Mouse (Mus musculus): ENCODE results near the gene Tmem11. TPM values are rescaled to one million over a fixed set of nuclear protein-coding genes. Genes with fewer than 3 reads are reported as not detected.

Tmem11 gene
- polyA plus RNA-seq (2016; fragmentation: Nextera tagmentation; extraction: Ambion mirVana): 75.9 and 78.4 TPM in 2 replicates

GRCm38 (mm10) chr11:60878675-60879294 lies at the start of gene Tmem11:
TSS of gene Tmem11 (minus strand) at chr11:60879272.
- DNase-seq (ENCODE audit: low spot score): peak; percentile 94
- H3K9me3 ChIP-seq (replicated peaks): no peaks in the 10 kb centered on the region
- H3K27ac ChIP-seq: peak within 1 kb of the TSS; percentile 98
- H3K27me3 ChIP-seq (ENCODE audit: low read depth, poor library complexity, severe bottlenecking): no peaks in the 10 kb centered on the region
- peaks cover 33% of the 10 kb centered on the region for H3K4me1 ChIP-seq
- peak within 1 kb of the TSS; percentile 97 for H3K4me3 ChIP-seq
- peaks cover 31% of the 10 kb centered on the region for H3K36me3 ChIP-seq
- WGBS: 1% methylated on average over 62 of the region's 62 CpGs

- under 1% methylated on average over 9 of the region's 9 CpGs for WGBS
- peak; percentile 89 for DNase-seq (ENCODE audit: low spot score)
- Histone ChIP-seq H3K4me1 (peaks cover 24% of the 10 kb centered on the region), H3K4me3 (peak overlapping the region; percentile 39), H3K9me3 (replicated peaks) (no peaks in the 10 kb centered on the region), H3K27me3 (ENCODE audit: low read depth, poor library complexity, severe bottlenecking) (peaks cover 16% of the 10 kb centered on the region; the same call in 1 of the 2 replicates), H3K27ac (peak overlapping the region; percentile 39; the same call in 1 of the 2 replicates), H3K36me3 (no peaks in the 10 kb centered on the region)
Observed at GRCm38 (mm10) chr11:60927264-60927663, 48.2 kb upstream of the Tmem11 start.

DNA sequence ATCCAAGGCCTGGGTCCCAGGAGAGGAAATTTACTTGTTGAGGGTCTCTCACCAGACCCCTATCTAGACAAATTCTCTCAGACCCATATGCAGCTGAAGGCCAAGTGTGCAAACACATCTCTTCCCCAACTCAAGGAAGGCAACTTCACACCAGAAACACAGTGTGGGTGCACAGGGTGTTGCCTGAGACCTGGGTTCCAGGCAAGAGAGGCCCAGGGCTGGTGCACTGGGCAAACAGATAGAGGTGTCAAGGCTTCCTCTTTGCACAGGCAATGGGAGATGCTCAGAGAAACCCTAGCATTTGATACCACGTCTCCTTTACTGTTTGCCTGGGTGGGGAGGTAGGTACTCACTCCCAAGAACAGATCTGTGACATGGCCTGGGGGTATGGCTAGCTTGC lies 45.9 kb upstream of the Tmem11 start:
- DNase-seq (ENCODE audit: low spot score): no peak
- no peak overlapping the region for H3K27ac ChIP-seq
- H3K9me3 ChIP-seq (replicated peaks): no peaks in the 10 kb centered on the region
- peaks cover 13% of the 10 kb centered on the region for H3K4me1 ChIP-seq
- 0 out of 2 replicates have a peak, but pooled peaks cover 5% of the 10 kb centered on the region for H3K27me3 ChIP-seq (ENCODE audit: low read depth, poor library complexity, severe bottlenecking)
- WGBS: 81% methylated on average over 1 of the region's 1 CpGs
- H3K36me3 ChIP-seq: no peaks in the 10 kb centered on the region
- no peak overlapping the region for H3K4me3 ChIP-seq

DNA sequence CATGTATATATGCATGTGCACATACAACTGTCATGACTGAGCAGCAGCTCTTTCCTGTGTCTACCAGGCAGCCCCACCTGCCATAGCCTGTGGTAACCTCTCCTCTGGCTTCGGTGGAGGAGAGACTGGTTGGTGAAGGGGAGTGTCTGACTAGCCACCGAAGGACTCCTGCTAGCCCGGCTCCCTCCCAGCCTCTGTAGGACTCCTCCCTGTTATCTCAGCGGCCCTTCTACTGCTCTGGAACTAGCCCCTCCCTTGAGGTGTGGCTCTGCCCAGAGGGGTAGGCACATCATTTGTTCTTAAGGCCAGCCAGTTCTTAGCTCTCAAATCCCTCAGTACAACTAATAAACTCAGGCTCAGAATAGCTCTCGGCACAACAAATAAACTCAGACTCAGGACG lies 45.4 kb upstream of the Tmem11 start:
- H3K9me3 ChIP-seq (replicated peaks): no peaks in the 10 kb centered on the region
- H3K27ac ChIP-seq: no peak overlapping the region
- H3K36me3 ChIP-seq: no peaks in the 10 kb centered on the region
- 0 out of 2 replicates have a peak, but pooled peaks cover under 1% of the 10 kb centered on the region for H3K27me3 ChIP-seq (ENCODE audit: low read depth, poor library complexity, severe bottlenecking)
- WGBS: 39% methylated on average over 6 of the region's 6 CpGs
- no peak overlapping the region for H3K4me3 ChIP-seq
- DNase-seq (ENCODE audit: low spot score): no peak
- peaks cover 13% of the 10 kb centered on the region for H3K4me1 ChIP-seq

- 75% methylated on average over 5 of the region's 5 CpGs for WGBS
- peaks cover 12% of the 10 kb centered on the region for H3K4me1 ChIP-seq
- DNase-seq (ENCODE audit: low spot score): no peak
Observed at GRCm38 (mm10) chr11:60922964-60923363, 43.9 kb upstream of the Tmem11 start.

DNA sequence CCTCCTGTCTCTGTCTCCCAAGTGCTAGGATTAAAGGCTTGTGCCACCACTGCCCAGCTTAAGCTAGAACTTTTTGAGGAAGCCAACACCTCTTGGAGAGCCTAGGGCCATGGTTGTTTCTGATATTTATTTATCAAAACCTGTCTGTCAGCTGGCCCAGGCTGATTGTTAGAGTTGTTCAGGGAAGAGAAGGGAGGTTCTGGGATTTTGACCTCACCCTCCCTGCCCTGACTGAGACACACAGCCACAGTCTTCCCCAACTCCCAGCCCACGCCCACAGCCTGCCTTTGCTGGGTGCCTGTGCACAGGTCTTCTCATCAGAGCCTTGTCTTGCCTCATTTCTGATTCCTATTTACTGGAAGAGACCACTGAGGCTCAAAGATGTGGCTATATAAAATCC lies 43.1 kb upstream of the Tmem11 start:
- Histone ChIP-seq H3K27ac (no peak overlapping the region), H3K36me3 (no peaks in the 10 kb centered on the region), H3K27me3 (ENCODE audit: low read depth, poor library complexity, severe bottlenecking) (no peaks in the 10 kb centered on the region), H3K9me3 (replicated peaks) (no peaks in the 10 kb centered on the region), H3K4me1 (peaks cover 5% of the 10 kb centered on the region), H3K4me3 (no peak overlapping the region)
- 81% methylated on average over 1 of the region's 1 CpGs for WGBS
- DNase-seq (ENCODE audit: low spot score): no peak

More at GRCm38 (mm10) chr11:60922964-60923363, 43.9 kb upstream of the Tmem11 start:
- Histone ChIP-seq H3K27me3 (ENCODE audit: low read depth, poor library complexity, severe bottlenecking) (no peaks in the 10 kb centered on the region), H3K4me3 (no peak overlapping the region), H3K9me3 (replicated peaks) (no peaks in the 10 kb centered on the region), H3K27ac (no peak overlapping the region), H3K36me3 (no peaks in the 10 kb centered on the region)

GRCm38 (mm10) chr11:60920021-60920420 lies 40.9 kb upstream of the Tmem11 start:
- Histone ChIP-seq H3K27me3 (ENCODE audit: low read depth, poor library complexity, severe bottlenecking) (peaks cover 4% of the 10 kb centered on the region; the same call in 1 of the 2 replicates), H3K36me3 (no peaks in the 10 kb centered on the region), H3K4me1 (peaks cover 14% of the 10 kb centered on the region), H3K9me3 (replicated peaks) (no peaks in the 10 kb centered on the region), H3K27ac (no peak overlapping the region), H3K4me3 (no peak overlapping the region)
- 78% methylated on average over 2 of the region's 2 CpGs for WGBS
- no peak for DNase-seq (ENCODE audit: low spot score)

DNA sequence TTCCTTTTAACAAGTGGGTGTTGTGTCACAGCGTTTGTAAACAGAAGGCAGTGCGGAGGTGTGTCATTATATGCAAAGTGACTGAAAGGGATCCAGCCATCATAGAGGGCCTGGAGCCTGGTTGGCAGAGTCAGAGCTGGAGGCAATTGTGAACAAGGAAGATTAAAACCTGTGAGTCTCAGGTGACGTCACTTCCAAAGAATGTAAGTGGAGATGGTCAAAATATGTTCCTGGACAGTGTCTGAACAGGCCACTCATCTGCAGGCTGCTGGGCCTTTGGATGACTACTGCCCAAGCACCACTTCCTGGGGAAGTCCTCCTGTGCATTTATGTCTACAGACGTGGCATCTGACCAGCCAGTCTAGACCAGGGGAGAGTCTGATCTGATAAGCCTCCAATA lies 36.1 kb upstream of the Tmem11 start:
- Histone ChIP-seq H3K4me3 (no peak overlapping the region), H3K36me3 (no peaks in the 10 kb centered on the region), H3K4me1 (peaks cover 45% of the 10 kb centered on the region), H3K9me3 (replicated peaks) (no peaks in the 10 kb centered on the region), H3K27me3 (ENCODE audit: low read depth, poor library complexity, severe bottlenecking) (peaks cover 22% of the 10 kb centered on the region), H3K27ac (no peak overlapping the region)
- WGBS: 73% methylated on average over 4 of the region's 4 CpGs
- no peak for DNase-seq (ENCODE audit: low spot score)

GRCm38 (mm10) chr11:60914491-60914890 lies 35.4 kb upstream of the Tmem11 start, which contains the start of gene Natd1:
TSS of gene Natd1 (minus strand) at chr11:60914750.
- Histone ChIP-seq H3K36me3 (no peaks in the 10 kb centered on the region), H3K4me3 (peak within 1 kb of the TSS; percentile 94), H3K4me1 (peaks cover 45% of the 10 kb centered on the region), H3K27me3 (ENCODE audit: low read depth, poor library complexity, severe bottlenecking) (peaks cover 22% of the 10 kb centered on the region), H3K9me3 (replicated peaks) (no peaks in the 10 kb centered on the region), H3K27ac (peak within 1 kb of the TSS; percentile 88)
- WGBS: 45% methylated on average over 7 of the region's 7 CpGs
- DNase-seq (ENCODE audit: low spot score): no peak

- Histone ChIP-seq H3K27me3 (ENCODE audit: low read depth, poor library complexity, severe bottlenecking) (peaks cover 22% of the 10 kb centered on the region), H3K4me1 (peaks cover 45% of the 10 kb centered on the region), H3K9me3 (replicated peaks) (no peaks in the 10 kb centered on the region), H3K4me3 (peak overlapping the region; percentile 94), H3K36me3 (no peaks in the 10 kb centered on the region), H3K27ac (peak overlapping the region; percentile 88)
- DNase-seq (ENCODE audit: low spot score): peak; percentile 94
- under 1% methylated on average over 71 of the region's 86 CpGs for WGBS
Observed at GRCm38 (mm10) chr11:60913301-60914196, 34.5 kb upstream of the Tmem11 start.

GRCm38 (mm10) chr11:60912525-60912973 lies 33.5 kb upstream of the Tmem11 start:
- H3K27me3 ChIP-seq (ENCODE audit: low read depth, poor library complexity, severe bottlenecking): peaks cover 25% of the 10 kb centered on the region
- H3K9me3 ChIP-seq (replicated peaks): no peaks in the 10 kb centered on the region
- H3K4me1 ChIP-seq: peaks cover 45% of the 10 kb centered on the region
- 0 out of 2 replicates have a peak overlapping the region, but pooled peaks have one; percentile 36 for H3K27ac ChIP-seq
- no peak for DNase-seq (ENCODE audit: low spot score)
- H3K4me3 ChIP-seq: peak overlapping the region; percentile 94
- H3K36me3 ChIP-seq: no peaks in the 10 kb centered on the region
- WGBS: 43% methylated on average over 7 of the region's 7 CpGs

DNA sequence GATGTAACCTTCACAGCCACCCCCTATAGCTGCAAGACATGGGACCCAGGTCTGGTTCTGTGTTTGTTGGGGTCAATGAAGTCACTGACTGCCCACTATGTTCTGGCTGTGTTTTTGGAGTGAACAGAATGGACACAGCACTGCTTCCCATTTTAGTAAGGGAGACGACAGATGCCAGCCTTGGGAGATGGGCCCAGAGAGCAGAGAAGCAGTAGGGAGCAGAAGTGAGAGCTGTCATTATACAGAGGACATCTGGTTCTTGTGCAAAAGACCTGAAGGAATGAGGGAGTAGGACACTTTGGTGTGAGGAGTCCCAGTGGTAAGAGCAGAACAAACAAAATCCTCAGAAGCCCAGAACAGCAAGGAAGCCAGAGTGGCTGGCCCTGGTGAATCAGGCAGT lies 30.6 kb upstream of the Tmem11 start:
- 83% methylated on average over 1 of the region's 1 CpGs for WGBS

DNA sequence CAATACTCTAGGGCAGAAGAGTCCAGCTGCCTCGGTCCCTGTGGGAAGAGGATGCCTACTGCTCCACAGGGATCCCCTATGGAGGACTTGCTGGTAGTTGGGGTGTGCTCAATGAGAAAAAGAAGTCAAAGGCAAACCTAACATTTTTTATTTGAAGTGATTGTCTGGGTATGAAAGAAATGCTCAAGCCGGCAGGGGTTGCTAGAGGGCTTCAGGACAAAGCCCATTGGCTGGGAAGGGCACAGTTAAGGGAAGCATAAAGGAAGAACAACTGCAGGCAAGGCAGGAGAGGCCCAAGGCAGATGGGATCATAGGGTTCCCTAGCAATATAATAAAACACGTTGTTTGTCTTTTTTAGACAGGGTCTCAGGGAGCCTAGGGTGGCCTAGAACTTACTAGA lies 29.0 kb upstream of the Tmem11 start:
- Histone ChIP-seq H3K27me3 (ENCODE audit: low read depth, poor library complexity, severe bottlenecking) (peaks cover 56% of the 10 kb centered on the region), H3K4me3 (no peak overlapping the region), H3K36me3 (peaks cover 35% of the 10 kb centered on the region), H3K9me3 (replicated peaks) (no peaks in the 10 kb centered on the region), H3K27ac (no peak overlapping the region), H3K4me1 (peaks cover 16% of the 10 kb centered on the region)
- 72% methylated on average over 3 of the region's 3 CpGs for WGBS
- no peak for DNase-seq (ENCODE audit: low spot score)

More for the DNA sequence above, 30.6 kb upstream of the Tmem11 start:
- no peak overlapping the region for H3K27ac ChIP-seq
- H3K27me3 ChIP-seq (ENCODE audit: low read depth, poor library complexity, severe bottlenecking): peaks cover 43% of the 10 kb centered on the region
- no peaks in the 10 kb centered on the region for H3K9me3 ChIP-seq (replicated peaks)
- no peak for DNase-seq (ENCODE audit: low spot score)
- peaks cover 28% of the 10 kb centered on the region for H3K4me1 ChIP-seq
- peaks cover 22% of the 10 kb centered on the region for H3K36me3 ChIP-seq
- no peak overlapping the region for H3K4me3 ChIP-seq
